Mouse (Mus musculus): ENCODE measurements around the gene Lyl1. TPM values are rescaled to one million over a fixed set of nuclear protein-coding genes. Genes with fewer than 3 reads are reported as not detected.

The Lyl1 gene
- polyA plus RNA-seq, 1 experiment, result not detected

GRCm38 (mm10) chr8:84661961-84662571 is 39.2 kb upstream of the Lyl1 start:
- no peak for TF ChIP-seq MAX (IDR thresholded peaks at IDR 0.05; ENCODE audit: low read depth)
- TF ChIP-seq TCF3 (IDR thresholded peaks at IDR 0.05; ENCODE audit: insufficient read length, low read depth), result no peak
- peak; percentile 61 for TF ChIP-seq POLR2A (IDR thresholded peaks at IDR 0.05; ENCODE audit: insufficient read length, low read depth)
- TF ChIP-seq SRF (IDR thresholded peaks at IDR 0.05; ENCODE audit: control insufficient read depth, insufficient read length, low read depth), result no peak
- no peak for TF ChIP-seq MYOG (IDR thresholded peaks at IDR 0.05; ENCODE audit: control insufficient read depth in 1 of 3, insufficient read depth in 1 of 3, insufficient read length in 2 of 3, low read depth in 2 of 3)
- no peak for TF ChIP-seq TCF12 (IDR thresholded peaks at IDR 0.05; ENCODE audit: insufficient read depth, poor library complexity, severe bottlenecking)
- TF ChIP-seq E2F4 (IDR thresholded peaks at IDR 0.05; ENCODE audit: insufficient read depth), result no peak
- TF ChIP-seq REST (IDR thresholded peaks at IDR 0.05; ENCODE audit: insufficient read depth, insufficient read length), result no peak
- TF ChIP-seq CEBPB (IDR thresholded peaks at IDR 0.05; ENCODE audit: insufficient read depth, poor library complexity, severe bottlenecking), result no peak
- TF ChIP-seq MYOD1 (IDR thresholded peaks at IDR 0.05; ENCODE audit: control insufficient read depth in 1 of 3, insufficient read length in 2 of 3, low read depth in 2 of 3), result no peak
- TF ChIP-seq POLR2AphosphoS2 (IDR thresholded peaks at IDR 0.05; ENCODE audit: insufficient read length, low read depth), result peak; percentile 50
- H3K79me2 ChIP-seq (ENCODE audit: control insufficient read depth, insufficient read depth), result peaks cover 21% of the 10 kb centered on the region
- H3K27me3 ChIP-seq (ENCODE audit: control insufficient read depth, insufficient read depth, insufficient read length), result no peaks in the 10 kb centered on the region
- H3K36me3 ChIP-seq (ENCODE audit: control insufficient read depth, insufficient read depth), result no peaks in the 10 kb centered on the region
- H3K4me2 ChIP-seq (ENCODE audit: low read depth), result peak overlapping the region; percentile 37
- peak overlapping the region; percentile 99 for H3K4me3 ChIP-seq
- peak overlapping the region; percentile 77 for H3ac ChIP-seq (ENCODE audit: control insufficient read depth, insufficient read length)

GRCm38 (mm10) chr8:84662581-84663065 is 38.6 kb upstream of the Lyl1 start, which contains the start of gene Ier2:
Gene Ier2 (minus strand): TSS chr8:84662852.
- no peaks in the 10 kb centered on the region for H3K36me3 ChIP-seq (ENCODE audit: control insufficient read depth, insufficient read depth)
- peak within 1 kb of the TSS; percentile 77 for H3ac ChIP-seq (ENCODE audit: control insufficient read depth, insufficient read length)
- H3K79me2 ChIP-seq (ENCODE audit: control insufficient read depth, insufficient read depth), result peaks cover 21% of the 10 kb centered on the region
- peak within 1 kb of the TSS; percentile 99 for H3K4me3 ChIP-seq
- no peak for TF ChIP-seq CEBPB (IDR thresholded peaks at IDR 0.05; ENCODE audit: insufficient read depth, poor library complexity, severe bottlenecking)
- no peak for TF ChIP-seq E2F4 (IDR thresholded peaks at IDR 0.05; ENCODE audit: insufficient read depth)
- peak; percentile 32 for TF ChIP-seq TCF3 (IDR thresholded peaks at IDR 0.05; ENCODE audit: insufficient read length, low read depth)
- peak; percentile 95 for TF ChIP-seq POLR2A (IDR thresholded peaks at IDR 0.05; ENCODE audit: insufficient read length, low read depth)
- TF ChIP-seq REST (IDR thresholded peaks at IDR 0.05; ENCODE audit: insufficient read depth, insufficient read length), result peak; percentile 32
- TF ChIP-seq MYOG (IDR thresholded peaks at IDR 0.05; ENCODE audit: control insufficient read depth in 1 of 3, insufficient read depth in 1 of 3, insufficient read length in 2 of 3, low read depth in 2 of 3), result no peak
- TF ChIP-seq POLR2AphosphoS2 (IDR thresholded peaks at IDR 0.05; ENCODE audit: insufficient read length, low read depth), result peak; percentile 99
- no peak for TF ChIP-seq USF1 (IDR thresholded peaks at IDR 0.05; ENCODE audit: low read depth)
- peak in 1 of 3 experiments; percentile 31 for TF ChIP-seq MYOD1 (IDR thresholded peaks at IDR 0.05; ENCODE audit: control insufficient read depth in 1 of 3, insufficient read length in 2 of 3, low read depth in 2 of 3)
- TF ChIP-seq SRF (IDR thresholded peaks at IDR 0.05; ENCODE audit: control insufficient read depth, insufficient read length, low read depth), result peak; percentile 53
- H3K27me3 ChIP-seq (ENCODE audit: control insufficient read depth, insufficient read depth, insufficient read length), result no peaks in the 10 kb centered on the region
- H3K4me2 ChIP-seq (ENCODE audit: low read depth), result peak within 1 kb of the TSS; percentile 92

- Histone ChIP-seq H3K36me3 (ENCODE audit: control insufficient read depth, insufficient read depth) (no peaks in the 10 kb centered on the region), H3ac (ENCODE audit: control insufficient read depth, insufficient read length) (peak overlapping the region; percentile 22), H3K27me3 (ENCODE audit: control insufficient read depth, insufficient read depth, insufficient read length) (no peaks in the 10 kb centered on the region), H3K4me2 (ENCODE audit: low read depth) (peak overlapping the region; percentile 92), H3K79me2 (ENCODE audit: control insufficient read depth, insufficient read depth) (peaks cover 21% of the 10 kb centered on the region), H3K4me3 (peak overlapping the region; percentile 99)
- TF ChIP-seq POLR2A (IDR thresholded peaks at IDR 0.05; ENCODE audit: insufficient read length, low read depth), result peak; percentile 96
- no peak for TF ChIP-seq REST (IDR thresholded peaks at IDR 0.05; ENCODE audit: insufficient read depth, insufficient read length)
- peak; percentile 95 for TF ChIP-seq POLR2AphosphoS2 (IDR thresholded peaks at IDR 0.05; ENCODE audit: insufficient read length, low read depth)
- no peak for TF ChIP-seq MYOD1 (IDR thresholded peaks at IDR 0.05; ENCODE audit: control insufficient read depth in 1 of 3, insufficient read length in 2 of 3, low read depth in 2 of 3)
- peak; percentile 84 for TF ChIP-seq E2F4 (IDR thresholded peaks at IDR 0.05; ENCODE audit: insufficient read depth)
- peak; percentile 100 for TF ChIP-seq SRF (IDR thresholded peaks at IDR 0.05; ENCODE audit: control insufficient read depth, insufficient read length, low read depth)
These were observed 37.6 kb upstream of the Lyl1 start for GRCm38 (mm10) chr8:84663483-84664327.

GRCm38 (mm10) chr8:84664566-84665384 is 36.5 kb upstream of the Lyl1 start:
- Histone ChIP-seq H3K4me3 (peak overlapping the region; percentile 99), H3ac (ENCODE audit: control insufficient read depth, insufficient read length) (peak overlapping the region; percentile 22), H3K4me2 (ENCODE audit: low read depth) (peak overlapping the region; percentile 86), H3K79me2 (ENCODE audit: control insufficient read depth, insufficient read depth) (peaks cover 21% of the 10 kb centered on the region), H3K36me3 (ENCODE audit: control insufficient read depth, insufficient read depth) (no peaks in the 10 kb centered on the region), H3K27me3 (ENCODE audit: control insufficient read depth, insufficient read depth, insufficient read length) (no peaks in the 10 kb centered on the region)
- TF ChIP-seq POLR2A (IDR thresholded peaks at IDR 0.05; ENCODE audit: insufficient read length, low read depth) (peak; percentile 51), E2F4 (IDR thresholded peaks at IDR 0.05; ENCODE audit: insufficient read depth) (peak; percentile 38), MYOD1 (IDR thresholded peaks at IDR 0.05; ENCODE audit: control insufficient read depth in 1 of 3, insufficient read length in 2 of 3, low read depth in 2 of 3) (no peak), SRF (IDR thresholded peaks at IDR 0.05; ENCODE audit: control insufficient read depth, insufficient read length, low read depth) (peak; percentile 44)

Data from myocyte (in vitro differentiated cells).